Mouse (Mus musculus) fat pad, adult 2 months (tissue): Measurements from ENCODE around the gene Snx29.

Experiments
- DNase-seq: peaks from one replicate; pipeline ENCODE4 v3.0.0-alpha.2; 2011; ENCODE audit warnings: low read depth, low spot score; ENCODE audit errors: extremely low read depth

Snx29 gene

DNA sequence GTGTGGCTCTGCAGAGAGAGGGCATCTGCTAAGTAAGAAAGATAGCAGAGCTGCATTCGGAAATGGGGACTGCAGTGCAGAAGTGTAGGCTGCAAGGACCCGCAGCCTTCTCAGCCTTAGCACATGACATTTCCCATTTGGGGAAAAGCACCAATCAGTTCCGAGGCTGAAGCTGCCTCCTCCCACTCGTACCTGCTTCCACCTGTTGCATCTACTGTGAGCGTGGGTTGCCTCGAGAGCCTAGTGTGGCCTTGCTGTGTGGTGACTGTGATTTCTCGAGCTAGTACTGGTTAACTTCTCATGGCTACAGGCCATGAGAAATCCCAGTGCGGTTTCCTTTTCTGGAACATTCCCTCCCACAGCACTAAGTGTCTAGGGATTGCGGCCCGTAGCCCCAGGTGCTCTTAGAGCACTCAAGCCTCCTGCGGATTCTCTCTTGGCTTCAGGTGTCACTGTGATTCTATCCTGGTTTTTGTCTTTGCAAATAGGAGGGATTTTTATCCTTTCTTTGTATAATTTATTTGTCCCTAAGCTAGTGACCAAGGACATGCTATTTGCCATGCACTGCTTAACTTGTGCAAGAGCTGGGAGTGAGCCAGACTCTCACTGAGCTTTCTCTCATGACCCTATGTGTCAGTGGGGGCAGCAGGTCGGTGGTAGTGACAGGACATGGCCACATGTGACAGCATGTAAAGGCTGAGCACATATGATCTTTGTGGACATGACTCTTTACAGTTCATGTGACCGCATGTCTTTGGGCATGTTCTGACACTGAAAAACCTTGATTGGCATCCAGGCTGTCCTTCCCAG, 342.4 kb downstream of the Snx29 start:
- DNase-seq: peak; percentile 5

DNA sequence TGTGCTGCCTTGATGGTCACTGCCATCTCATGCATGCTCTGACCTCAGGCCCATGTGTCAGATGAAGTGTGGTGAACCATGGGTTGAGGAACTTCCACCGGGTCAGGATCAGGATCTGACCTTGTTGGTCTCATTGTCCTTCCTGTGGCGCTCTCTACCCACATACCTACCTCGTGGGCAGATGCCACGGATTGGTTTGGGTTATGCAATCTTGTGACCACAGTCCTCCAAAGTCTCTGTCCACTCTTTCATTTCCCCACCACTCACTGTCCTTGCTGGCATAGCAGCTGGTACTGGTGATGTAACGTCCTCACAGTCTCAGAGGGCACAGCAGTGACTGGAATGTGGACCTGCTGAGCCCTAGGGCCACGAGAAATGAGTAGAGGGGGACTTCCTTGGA, 343.2 kb downstream of the Snx29 start:
- no peak for DNase-seq

DNA sequence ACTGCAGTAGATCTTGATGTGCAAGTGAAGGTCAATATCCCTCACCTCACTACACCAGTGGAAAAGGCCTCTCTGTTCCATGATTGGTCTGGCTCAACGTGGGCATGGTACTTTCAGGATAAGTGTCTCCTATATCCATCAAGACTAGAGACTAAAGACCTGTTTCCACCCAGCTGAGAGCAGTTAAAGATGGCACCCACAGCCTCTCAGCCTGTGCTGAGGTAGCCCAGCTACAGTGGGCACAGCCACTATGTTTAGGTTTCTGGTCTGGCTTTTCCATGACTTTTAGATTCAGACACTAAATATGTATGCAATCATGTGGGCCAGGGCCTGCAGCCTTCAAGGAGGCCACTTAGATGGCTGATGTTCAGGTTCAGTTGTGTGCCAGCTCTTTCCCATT, 345.7 kb downstream of the Snx29 start:
- DNase-seq: no peak

DNA sequence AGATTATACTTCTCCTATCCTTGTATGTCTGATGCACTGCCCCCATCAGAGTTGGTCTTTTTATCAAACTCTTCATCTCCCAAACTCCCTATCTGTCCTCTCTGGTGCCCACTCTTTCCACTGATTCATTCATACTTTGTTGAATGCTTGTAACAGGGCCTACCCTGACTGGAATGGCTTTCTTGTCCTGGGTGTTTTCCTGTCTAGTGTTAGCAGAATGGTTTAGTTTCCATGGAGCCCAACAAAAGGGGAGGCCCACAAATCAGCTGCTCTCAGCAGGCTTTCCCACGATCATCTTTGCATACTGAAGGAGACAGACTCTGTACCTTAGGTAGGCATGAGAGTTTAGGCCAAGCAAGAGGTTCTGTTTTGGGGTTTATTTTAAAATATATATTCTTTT, 346.2 kb downstream of the Snx29 start:
- DNase-seq: no peak

DNA sequence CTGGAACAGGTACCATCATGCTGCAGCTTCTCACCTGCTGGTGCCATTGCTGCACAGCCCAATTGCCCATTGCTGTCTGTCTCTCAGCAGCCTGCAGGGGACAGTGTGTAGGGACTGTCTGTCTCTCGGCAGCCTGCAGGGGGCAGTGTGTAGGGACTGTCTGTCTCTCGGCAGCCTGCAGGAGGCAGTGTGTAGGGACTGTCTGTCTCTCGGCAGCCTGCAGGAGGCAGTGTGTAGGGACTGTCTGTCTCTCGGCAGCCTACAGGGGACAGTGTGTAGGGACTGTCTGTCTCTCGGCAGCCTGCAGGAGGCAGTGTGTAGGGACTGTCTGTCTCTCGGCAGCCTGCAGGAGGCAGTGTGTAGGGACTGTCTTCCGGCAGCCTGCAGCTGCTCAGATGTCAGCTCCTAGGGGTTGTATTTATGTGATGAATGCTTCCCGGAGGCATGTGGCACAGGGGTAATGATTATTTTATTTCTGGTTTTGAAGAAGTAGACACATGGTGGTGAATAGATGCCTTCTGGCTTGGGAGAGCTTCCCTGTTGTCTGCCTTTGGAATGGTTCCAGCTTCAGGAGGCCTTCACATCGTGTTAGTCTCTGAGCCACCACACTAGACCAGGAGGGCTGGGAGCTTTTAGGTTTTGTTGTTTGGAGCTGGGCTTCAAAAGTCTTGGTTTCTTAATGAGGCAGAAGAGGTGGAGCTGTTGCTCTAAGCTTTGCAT, 347.7 kb downstream of the Snx29 start:
- no peak for DNase-seq

DNA sequence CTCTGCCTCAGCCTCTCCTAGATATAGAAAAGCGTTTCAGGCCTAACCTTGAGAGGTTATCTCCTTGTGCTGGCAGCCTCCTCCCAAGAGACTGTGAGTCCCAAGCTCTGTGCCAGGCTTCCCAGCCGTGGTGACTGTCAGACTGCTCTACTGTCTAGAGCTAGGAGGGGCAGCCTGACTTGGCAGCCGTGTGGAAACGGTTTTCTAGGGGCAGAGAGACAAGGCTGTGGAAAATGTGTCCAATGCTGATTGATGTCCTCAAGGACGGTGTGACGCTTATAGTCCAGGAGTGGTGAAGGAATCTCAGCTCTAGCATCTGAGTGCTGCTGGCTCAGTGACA, 348.2 kb downstream of the Snx29 start:
- DNase-seq: no peak

DNA sequence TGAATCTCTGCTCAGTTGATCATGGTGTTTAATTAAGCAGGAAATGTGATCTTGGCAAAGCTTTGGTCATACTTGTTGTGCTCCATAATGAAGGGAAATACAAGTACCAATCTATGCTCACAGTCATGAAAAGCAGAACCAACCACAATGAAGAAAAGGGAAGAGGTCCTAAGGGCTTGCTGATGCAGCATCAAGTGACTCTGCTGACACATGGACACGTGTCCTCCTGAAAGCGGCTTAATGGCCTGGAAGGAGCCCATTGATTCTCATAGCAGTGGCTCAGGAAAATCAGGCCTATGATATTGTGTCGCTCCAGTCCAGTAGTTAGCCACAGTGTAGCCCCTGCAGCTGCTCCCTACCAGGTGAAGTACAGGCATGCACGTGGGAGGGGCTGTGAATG, 353.3 kb downstream of the Snx29 start:
- no peak for DNase-seq

DNA sequence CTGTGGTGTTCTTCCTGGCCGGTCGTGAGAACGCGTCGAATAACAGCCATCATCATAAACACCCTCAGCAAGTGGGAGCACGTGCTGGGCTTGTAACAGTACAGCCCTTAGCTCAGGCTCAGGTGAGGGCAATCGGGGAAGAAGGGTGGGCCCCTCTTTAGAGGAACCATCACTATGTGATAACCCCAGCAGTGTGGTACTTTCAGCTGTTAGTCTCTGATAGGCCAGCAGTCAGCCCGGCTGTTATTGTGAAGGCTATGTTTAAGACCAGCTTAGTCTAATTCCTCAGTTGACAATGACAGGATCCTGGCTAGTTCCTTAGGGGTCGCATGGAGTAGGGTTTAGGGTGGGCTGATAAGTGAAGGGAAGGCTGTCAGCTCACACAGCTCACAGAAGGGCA, 362.6 kb downstream of the Snx29 start:
- DNase-seq: no peak

DNA sequence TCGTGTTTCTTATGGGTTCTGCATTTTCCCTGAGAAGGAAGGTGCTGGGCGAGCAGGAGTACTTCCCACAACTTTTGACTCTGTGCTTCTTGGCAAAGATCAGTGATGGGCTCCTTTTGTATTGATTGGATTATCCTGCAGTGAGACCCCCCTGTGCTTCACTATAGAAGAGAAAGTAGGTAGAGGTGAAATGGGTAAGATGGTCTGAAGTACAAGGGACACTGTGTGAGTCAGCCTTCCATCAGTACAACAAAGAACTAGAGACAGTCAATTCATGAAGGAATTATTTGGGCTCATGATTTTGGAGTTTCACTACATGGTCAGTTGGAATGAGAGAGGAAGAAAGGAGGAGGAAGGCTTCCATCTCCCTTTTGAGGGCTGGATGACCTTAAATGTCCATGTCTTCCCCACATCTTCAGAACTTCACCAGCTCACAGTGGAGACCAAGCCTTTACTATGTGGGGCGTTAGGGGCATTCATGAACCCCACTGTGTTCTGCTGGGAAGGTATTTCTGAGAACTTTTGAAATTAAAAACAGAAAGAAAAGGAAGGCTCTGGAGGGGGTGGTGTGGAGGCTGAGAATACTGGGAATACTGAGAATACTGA, 363.1 kb downstream of the Snx29 start:
- DNase-seq: no peak

DNA sequence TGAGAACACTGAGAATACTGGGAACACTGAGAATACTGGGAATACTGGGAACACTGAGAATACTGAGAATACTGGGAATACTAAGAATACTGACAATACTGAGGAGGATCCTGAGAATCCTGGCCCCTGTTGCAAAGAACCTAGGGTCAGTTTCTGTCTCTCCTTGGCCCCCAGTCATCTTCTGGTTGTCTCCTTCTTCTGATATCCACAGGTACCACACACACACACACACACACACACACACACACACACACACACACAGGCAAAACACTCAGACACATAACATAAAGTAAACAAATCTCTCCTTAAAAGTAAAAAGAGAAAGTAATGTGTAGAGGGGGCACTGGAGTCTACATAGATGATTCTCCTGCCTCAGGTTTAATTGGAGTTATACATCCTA, 365.1 kb downstream of the Snx29 start:
- DNase-seq: no peak

DNA sequence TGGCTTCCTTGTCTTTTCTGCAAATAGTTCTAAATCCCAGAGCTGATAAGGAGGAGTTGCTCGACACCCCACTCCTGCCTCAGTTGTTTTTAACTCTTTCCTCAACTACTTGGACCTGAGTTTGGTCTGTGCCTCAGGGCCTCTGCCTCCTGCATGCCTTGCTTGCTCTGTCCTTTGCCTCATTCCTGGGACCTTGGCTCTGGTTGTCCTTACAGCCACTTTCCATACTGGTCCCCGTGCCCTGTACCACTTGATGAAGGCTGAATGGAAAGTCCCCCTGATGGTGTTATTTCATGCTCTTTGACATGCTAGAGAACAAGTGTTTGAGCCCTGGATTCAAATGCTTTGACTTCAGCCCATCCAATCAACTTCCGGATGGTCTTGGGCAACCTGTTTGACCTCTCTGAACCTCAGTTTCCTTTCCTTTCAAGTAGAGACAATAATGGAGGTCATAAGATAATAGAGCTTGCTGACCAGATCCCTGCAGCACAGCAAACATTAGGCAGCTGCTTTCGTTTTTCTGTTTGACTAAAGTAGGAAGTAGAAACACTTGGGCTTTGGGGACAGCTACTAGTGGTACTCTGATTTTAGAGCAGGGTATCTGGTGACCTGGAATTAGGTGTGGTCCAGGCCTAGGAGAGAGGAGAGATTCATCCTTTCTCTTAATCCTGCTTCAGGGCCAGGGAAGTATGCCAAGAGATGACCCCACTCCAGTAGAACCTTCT, 365.7 kb downstream of the Snx29 start:
- no peak for DNase-seq

DNA sequence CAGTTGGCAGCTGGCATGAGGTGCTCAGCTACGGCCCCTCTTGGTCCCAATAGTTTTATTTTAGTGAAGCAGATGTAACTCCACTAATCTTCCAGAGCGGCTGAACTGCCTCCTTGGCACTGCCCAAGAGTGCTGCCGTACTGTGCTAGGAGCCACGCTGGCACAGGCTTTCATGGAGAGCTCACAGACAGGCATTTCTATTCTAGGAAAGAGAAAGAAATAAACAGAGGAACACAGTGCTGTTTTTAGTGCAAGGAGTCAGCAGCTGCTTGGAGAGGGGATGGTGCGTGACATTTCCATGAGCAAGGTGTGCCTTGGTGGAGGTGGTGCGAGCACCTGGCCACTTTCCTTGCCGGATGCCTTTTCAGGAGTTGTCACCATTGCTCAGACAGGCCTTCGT, 367.4 kb downstream of the Snx29 start:
- no peak for DNase-seq

DNA sequence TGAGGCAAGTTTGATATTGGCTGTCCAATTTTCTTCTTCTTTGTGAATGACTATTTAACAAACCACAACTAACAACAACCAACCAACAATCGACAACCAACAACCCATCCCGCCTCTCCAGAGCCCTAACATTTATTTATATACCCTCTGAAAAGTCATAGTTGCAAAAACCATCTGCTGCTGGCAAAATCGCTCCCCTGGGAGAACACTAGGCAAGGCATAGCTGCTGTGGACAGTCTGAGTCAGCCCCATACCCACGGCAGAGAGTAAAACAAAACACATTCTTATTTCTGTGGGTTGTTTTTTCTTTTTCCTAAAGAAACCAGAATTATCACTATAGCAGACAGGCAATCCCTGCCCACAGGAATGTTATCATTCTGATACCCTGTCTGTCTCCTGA, 368.0 kb downstream of the Snx29 start:
- no peak for DNase-seq

DNA sequence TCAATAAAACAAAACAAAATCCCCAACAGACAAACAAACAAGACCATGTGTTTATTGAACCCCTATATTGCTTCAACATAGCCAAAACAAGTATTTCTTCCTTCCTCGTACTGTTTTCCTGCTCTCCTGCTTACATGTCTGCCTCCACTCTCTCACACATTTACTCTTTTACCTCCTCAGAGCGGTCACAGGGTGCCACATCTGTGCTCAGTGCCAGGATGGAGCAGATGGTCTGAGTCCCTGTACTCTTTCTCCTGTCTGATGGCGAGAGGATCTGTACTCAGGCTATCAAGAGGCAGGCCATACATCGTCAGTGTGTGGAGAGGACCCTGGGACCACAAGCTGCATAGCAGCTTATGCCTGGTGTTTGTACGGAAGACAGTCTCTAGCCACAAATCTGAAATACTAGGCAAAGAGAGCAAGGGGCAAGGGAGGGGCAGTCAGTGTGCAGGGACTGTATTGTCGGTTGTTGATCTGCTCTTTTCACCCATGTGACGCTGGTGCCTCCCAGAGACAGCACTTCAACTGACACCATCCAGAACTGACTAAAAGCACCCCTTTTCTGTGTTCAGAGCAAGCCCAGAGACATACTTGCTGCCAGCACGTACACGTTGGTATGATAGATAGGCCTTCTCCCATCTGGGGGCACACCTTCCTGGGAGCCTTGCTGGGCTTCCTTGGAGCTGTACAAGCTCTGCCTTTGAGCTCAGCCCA, 368.9 kb downstream of the Snx29 start:
- DNase-seq: no peak

DNA sequence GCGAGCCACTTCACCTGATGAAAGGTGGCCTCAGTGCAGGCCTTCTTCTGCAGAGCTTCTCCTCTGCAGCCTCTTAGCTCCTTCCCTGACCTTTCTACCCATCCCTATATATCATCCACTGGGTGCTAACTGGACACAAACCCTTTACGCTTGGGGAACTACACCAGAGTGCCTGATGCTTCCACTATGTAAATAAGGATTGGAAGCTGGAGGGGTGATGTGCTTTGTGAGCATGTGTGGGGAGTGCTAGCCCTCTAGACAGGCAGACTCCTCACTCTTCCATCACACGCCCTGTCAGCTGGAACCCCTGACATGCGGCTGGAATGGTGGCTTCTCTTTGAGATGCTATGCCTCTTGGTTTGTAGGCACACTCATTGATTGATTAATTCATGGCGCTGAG, 370.0 kb downstream of the Snx29 start:
- no peak for DNase-seq

DNA sequence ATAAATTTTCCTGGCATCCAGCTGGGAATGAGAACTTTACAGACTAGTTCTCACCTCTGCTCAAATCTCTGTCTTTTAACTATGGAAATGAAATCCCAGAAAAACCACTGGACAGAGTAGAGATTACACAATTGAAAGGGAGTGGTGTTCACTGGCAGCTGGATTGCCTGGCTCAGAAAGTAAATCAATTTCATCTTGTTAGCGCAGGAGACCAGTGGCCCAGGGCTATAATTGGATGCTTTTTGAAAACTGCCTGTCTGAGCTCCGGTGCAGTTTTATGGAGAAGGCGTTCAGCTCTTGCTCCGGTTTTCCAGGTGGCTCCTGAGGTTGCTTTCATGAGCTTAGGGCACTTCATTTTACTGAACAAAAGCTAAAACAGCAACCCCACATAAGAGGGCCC, 371.7 kb downstream of the Snx29 start:
- DNase-seq: no peak

DNA sequence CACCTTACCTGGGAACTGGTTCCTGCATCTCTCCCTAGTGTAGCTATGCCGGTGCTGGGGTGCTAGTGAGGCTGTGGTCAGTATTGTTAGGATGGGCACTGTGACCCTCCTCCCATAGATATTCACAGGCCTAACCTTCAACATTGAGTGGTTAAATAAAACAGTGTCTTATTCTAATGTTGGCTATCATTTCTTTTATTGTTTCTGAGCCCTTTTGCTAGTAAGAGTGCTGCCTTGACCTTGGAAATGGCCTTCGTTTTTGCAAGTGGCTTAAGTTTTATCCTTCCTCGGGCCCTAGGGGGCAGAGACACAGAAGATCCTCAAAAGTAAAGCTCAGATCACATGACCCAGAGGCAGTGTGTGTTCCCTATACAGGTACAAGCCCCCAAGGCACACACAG, 374.1 kb downstream of the Snx29 start:
- no peak for DNase-seq

DNA sequence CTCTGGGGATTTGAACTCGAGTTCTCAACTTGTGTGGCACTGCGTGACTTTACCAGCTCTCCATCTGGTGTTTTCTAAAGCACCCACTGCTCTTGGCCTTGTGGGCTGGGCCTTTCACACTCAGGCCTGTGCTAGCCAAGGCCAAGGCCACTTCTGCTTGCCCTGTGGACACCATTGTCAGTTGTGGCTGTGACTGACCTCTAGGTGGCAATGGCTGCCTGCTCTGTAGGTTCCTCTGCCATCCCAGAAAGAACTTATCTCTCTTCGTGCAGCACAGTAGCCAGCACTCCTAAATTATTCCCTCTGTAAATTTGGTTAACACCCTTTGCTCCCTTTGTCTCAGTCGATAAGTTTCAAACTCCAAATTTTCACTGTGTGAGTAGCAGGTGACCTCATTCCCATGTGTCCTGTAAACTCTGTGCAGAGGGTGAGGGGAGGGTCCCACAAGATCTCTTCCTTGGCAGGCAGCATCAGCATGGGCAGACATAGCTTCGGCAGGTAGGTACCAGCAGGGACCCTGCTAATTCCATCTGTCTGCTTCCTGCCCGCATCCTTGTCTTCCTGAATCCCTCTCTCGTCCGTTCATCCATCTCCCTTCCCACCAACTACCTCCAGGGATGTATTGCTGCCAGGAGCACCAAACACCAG, 375.1 kb downstream of the Snx29 start:
- no peak for DNase-seq

DNA sequence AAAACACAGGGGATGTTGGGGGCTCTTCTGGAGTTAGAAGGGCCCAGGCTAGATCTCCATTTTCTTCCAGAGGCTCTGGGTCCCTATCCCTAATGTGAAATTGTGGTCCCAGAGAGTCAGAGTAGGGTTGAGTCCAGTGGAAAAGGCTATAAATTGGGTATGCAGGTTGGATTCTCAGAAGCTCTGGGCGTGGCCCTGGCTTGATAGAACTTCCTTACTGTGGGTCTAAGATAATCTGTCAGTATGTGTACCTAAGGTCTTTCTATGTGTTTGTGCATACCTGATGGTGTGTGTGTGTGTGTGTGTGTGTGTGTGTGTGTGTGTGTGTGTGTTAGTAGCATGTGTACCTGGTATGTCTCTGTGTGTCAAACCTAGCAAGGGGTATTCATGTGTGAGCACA, 378.9 kb downstream of the Snx29 start:
- DNase-seq: no peak

DNA sequence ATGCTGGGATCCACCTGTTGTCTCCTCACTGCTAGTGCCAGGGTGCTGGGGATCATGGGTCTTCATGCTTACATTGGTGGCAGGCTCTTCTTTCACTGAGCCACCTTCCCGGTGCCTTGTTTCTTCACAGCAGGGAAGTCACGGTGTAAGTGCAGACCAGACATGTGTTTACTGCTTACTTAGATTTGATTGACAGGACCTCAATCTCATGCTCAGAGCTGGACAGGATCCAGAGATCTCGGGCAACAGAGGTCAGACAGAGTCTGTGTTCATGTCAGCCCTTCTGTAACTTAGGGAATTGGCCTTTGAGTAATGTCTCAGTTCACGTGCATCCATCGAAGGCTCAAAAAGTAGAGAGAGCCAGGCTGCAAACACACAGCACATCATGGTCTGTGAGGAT, 381.4 kb downstream of the Snx29 start:
- DNase-seq: no peak

DNA sequence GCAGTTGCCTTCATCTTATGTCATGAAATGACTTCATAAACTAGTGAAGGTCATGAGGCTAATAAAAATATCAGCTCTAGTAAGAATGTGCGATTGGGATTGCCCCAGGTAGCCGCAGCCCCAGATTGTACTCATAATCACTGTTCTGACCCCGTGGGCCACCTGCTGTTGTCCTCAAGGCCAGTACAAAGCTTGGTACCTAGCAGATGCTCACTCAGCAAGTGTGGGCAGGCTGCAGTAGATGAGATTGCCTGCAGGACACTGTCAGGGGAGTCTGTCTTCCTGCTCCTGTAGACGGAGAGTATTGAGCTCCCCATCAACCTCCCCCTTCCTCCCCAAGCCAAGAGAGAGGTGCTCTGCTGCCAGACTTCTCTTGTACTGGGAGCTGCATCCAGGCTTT, 382.7 kb downstream of the Snx29 start:
- DNase-seq: no peak
